Mouse (Mus musculus) embryonic facial prominence, embryonic 11.5 days (tissue): ENCODE results near the gene Amotl2. TPM values are rescaled to one million over a fixed set of nuclear protein-coding genes. Genes with fewer than 3 reads are reported as not detected.
"Not testable (repeated sequence)": the region's sequence is repeated elsewhere in the genome, so short reads cannot be mapped to it uniquely, and the experiment has no call there.

Experiments
- ATAC-seq: fragments of 200-750 bp; cut with Nextera tagmentation; replicated peaks from 2 replicates; pipeline ENCODE4 v1.8.0; 2017; ENCODE audit warnings: low read depth; ENCODE audit not compliant: insufficient number of reproducible peaks, low FRiP score, low TSS enrichment
- DNase-seq: peaks from one replicate; pipeline ENCODE4 v3.0.0-alpha.2; 2015; ENCODE audit warnings: low spot score
- H3K27ac ChIP-seq: fragments of 300-500 bp; sonication (generic); replicated peaks from 2 replicates; pipeline ENCODE4 v1.5.1; 2014; ENCODE audit warnings: mild to moderate bottlenecking, low read depth, low read length, control low read depth
- H3K27me3 ChIP-seq: fragments of 300-500 bp; sonication (generic); 2 replicates; pipeline ENCODE4 v1.6.1; 2014; ENCODE audit warnings: mild to moderate bottlenecking, low read length, moderate library complexity, mixed read lengths; ENCODE audit not compliant: control insufficient read depth, insufficient read depth
- H3K36me3 ChIP-seq: fragments of 300-500 bp; sonication (generic); replicated peaks from 2 replicates; pipeline ENCODE4 v1.6.1; 2014; ENCODE audit warnings: low read depth, mild to moderate bottlenecking, low read length, moderate library complexity, mixed read lengths; ENCODE audit not compliant: control insufficient read depth, insufficient read depth
- H3K4me1 ChIP-seq: fragments of 300-500 bp; sonication (generic); 2 replicates; pipeline ENCODE4 v1.6.1; 2014; ENCODE audit warnings: low read length, mixed read lengths; ENCODE audit not compliant: control insufficient read depth, insufficient read depth
- H3K4me2 ChIP-seq: fragments of 300-500 bp; sonication (generic); 2 replicates; pipeline ENCODE4 v1.6.1; 2014; ENCODE audit warnings: low read depth, mild to moderate bottlenecking, control low read depth, low read length, moderate library complexity
- H3K4me3 ChIP-seq: fragments of 300-500 bp; sonication (generic); 2 replicates; pipeline ENCODE4 v1.5.1; 2014; ENCODE audit warnings: low read depth, low read length, control low read depth
- H3K9ac ChIP-seq: fragments of 300-500 bp; sonication (generic); replicated peaks from 2 replicates; pipeline ENCODE4 v1.6.1; 2014; ENCODE audit warnings: mild to moderate bottlenecking, control low read depth, low read length
- H3K9me3 ChIP-seq: fragments of 300-500 bp; sonication (generic); replicated peaks from 2 replicates; pipeline ENCODE4 v1.6.1; 2016; ENCODE audit warnings: mild to moderate bottlenecking, low read length, inconsistent platforms, mixed read lengths; ENCODE audit not compliant: control insufficient read depth
- WGBS: fragments of 180-500 bp; shearing (Covaris S2); extraction: QIAGEN DNeasy Blood & Tissue Kit; methylation state at CpG from one replicate; pipeline ENCODE4 v1.1.7; 2014; 5-methylcytosine and 5-hydroxymethylcytosine counted together
- polyA plus RNA-seq: library from polyadenylated mRNA; unstranded; fragments of >200 nt; fragmentation: Nextera tagmentation; extraction: Ambion mirVana; gene quantifications from 2 replicates; pipeline ENCODE4 v1.2.1, GENCODE M21; 2014

The Amotl2 gene
- polyA plus RNA-seq, 1 experiment from 2014 or later, result 36.0 TPM

DNA sequence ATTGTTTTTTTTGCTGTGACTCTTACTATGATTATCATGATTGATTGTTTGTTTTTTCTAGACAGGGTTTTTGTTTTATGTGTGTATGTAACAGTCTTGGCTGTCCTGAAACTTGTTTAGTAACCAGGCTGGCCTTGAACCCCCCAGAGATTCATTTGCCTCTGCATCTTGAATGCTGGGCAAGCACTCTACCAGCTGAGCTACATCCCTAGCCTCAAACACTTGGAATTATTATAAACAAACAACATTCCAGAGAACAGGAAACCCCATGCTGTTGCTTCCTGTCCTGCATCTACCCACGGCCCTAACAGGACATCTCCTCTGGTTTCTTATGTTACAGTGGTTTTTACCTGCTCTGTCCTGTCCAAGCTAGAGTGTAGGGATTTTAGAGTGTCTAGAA, 42.4 kb downstream of the Amotl2 start:
- ATAC-seq (no peak), DNase-seq (no peak)
- no peaks in the 10 kb centered on the region for H3K27me3 ChIP-seq
- H3K4me3 ChIP-seq, result no peak overlapping the region
- no peaks in the 10 kb centered on the region for H3K4me1 ChIP-seq
- no peak overlapping the region for H3K9ac ChIP-seq
- H3K9me3 ChIP-seq, result no peaks in the 10 kb centered on the region
- no peak overlapping the region for H3K4me2 ChIP-seq
- no peaks in the 10 kb centered on the region for H3K36me3 ChIP-seq
- WGBS, result 31% methylated on average over 1 of the region's 1 CpGs
- no peak overlapping the region for H3K27ac ChIP-seq

DNA sequence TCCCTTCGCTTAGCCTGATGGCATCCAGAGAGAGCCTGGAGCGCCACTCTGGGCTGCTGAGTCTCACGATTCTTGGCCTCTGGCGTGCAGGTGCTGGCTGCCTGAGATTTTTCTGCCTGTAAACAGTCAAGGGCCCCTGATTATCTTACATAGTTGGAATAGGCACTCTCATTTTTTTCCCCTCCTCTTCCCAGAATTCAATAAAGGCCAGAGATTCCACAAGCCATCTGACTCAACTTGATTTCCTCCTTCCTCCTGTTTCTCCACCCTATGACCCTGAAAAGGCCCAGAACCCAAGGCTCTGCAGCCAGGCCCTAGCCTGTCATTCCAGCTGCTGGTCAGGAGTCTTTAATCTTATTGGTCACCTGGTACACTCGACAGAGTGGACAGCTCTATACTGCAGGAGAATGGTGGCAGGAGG, 43.1 kb downstream of the Amotl2 start:
- DNase-seq, result no peak
- no peak overlapping the region for H3K27ac ChIP-seq

GRCm38 (mm10) chr9:102761599-102761998, 45.1 kb downstream of the Amotl2 start:
- Histone ChIP-seq H3K27ac (no peak overlapping the region), H3K9me3 (no peaks in the 10 kb centered on the region), H3K4me1 (no peaks in the 10 kb centered on the region), H3K4me2 (no peak overlapping the region), H3K9ac (no peak overlapping the region), H3K36me3 (no peaks in the 10 kb centered on the region), H3K4me3 (no peak overlapping the region), H3K27me3 (no peaks in the 10 kb centered on the region)
- 91% methylated on average over 7 of the region's 7 CpGs for WGBS
- DNase-seq, result no peak
- ATAC-seq, result no peak

More for the DNA sequence above, 43.1 kb downstream of the Amotl2 start:
- H3K4me3 ChIP-seq, result no peak overlapping the region
- H3K4me1 ChIP-seq, result no peaks in the 10 kb centered on the region
- ATAC-seq, result no peak
- H3K9ac ChIP-seq, result no peak overlapping the region
- no peaks in the 10 kb centered on the region for H3K36me3 ChIP-seq
- WGBS, result 53% methylated on average over 5 of the region's 5 CpGs
- no peaks in the 10 kb centered on the region for H3K27me3 ChIP-seq
- H3K4me2 ChIP-seq, result no peak overlapping the region
- no peaks in the 10 kb centered on the region for H3K9me3 ChIP-seq

GRCm38 (mm10) chr9:102762836-102763235, 46.4 kb downstream of the Amotl2 start:
- no peak for DNase-seq
- Histone ChIP-seq H3K27me3 (no peaks in the 10 kb centered on the region), H3K9ac (no peak overlapping the region), H3K27ac (no peak overlapping the region), H3K36me3 (no peaks in the 10 kb centered on the region), H3K9me3 (no peaks in the 10 kb centered on the region), H3K4me1 (no peaks in the 10 kb centered on the region), H3K4me3 (no peak overlapping the region), H3K4me2 (no peak overlapping the region)
- 75% methylated on average over 3 of the region's 3 CpGs for WGBS
- no peak for ATAC-seq

- H3K4me3 ChIP-seq, result no peak overlapping the region
- DNase-seq, result no peak
- no peaks in the 10 kb centered on the region for H3K9me3 ChIP-seq
- WGBS, result 53% methylated on average over 8 of the region's 8 CpGs
- no peak overlapping the region for H3K27ac ChIP-seq
- H3K27me3 ChIP-seq, result no peaks in the 10 kb centered on the region
- H3K4me1 ChIP-seq, result no peaks in the 10 kb centered on the region
- H3K9ac ChIP-seq, result no peak overlapping the region
- ATAC-seq, result no peak
- H3K36me3 ChIP-seq, result no peaks in the 10 kb centered on the region
- H3K4me2 ChIP-seq, result no peak overlapping the region
Measured at GRCm38 (mm10) chr9:102763520-102763919, 47.0 kb downstream of the Amotl2 start.

GRCm38 (mm10) chr9:102764540-102764939, 48.1 kb downstream of the Amotl2 start:
- ATAC-seq, result not testable (repeated sequence)
- WGBS, result 88% methylated on average over 2 of the region's 2 CpGs

GRCm38 (mm10) chr9:102766741-102767140, 50.3 kb downstream of the Amotl2 start:
- Histone ChIP-seq H3K9ac (no peak overlapping the region), H3K36me3 (no peaks in the 10 kb centered on the region), H3K4me3 (no peak overlapping the region), H3K9me3 (no peaks in the 10 kb centered on the region), H3K4me1 (no peaks in the 10 kb centered on the region), H3K27me3 (no peaks in the 10 kb centered on the region), H3K27ac (no peak overlapping the region), H3K4me2 (no peak overlapping the region)
- WGBS, result 83% methylated on average over 3 of the region's 3 CpGs
- ATAC-seq (no peak), DNase-seq (no peak)

More at GRCm38 (mm10) chr9:102764540-102764939, 48.1 kb downstream of the Amotl2 start:
- not testable (repeated sequence) for H3K9me3 ChIP-seq, H3K27ac ChIP-seq, H3K4me1 ChIP-seq, H3K4me3 ChIP-seq, H3K4me2 ChIP-seq, DNase-seq, H3K27me3 ChIP-seq, H3K9ac ChIP-seq, H3K36me3 ChIP-seq

DNA sequence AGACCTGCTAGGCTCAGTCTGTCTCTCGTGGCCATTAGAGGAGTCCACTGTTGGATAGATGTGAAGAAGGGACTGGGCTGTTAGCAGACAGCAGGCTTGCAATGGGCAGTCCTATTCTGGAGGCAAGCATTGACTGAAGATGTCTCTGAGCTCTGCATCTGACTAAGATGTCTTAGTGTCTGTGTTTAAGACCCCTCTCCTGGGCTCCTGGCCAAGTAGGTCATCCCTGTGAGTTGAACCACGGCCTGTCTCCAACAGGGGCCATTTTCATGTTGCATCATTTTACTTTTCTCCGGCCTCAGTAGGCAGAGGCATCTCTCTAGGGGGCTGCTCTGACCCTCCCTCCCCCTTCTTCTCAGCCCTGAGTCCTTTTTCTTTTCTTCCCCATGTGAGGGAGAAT, 52.8 kb downstream of the Amotl2 start:
- Histone ChIP-seq H3K4me2 (no peak overlapping the region), H3K4me3 (no peak overlapping the region), H3K9ac (no peak overlapping the region), H3K27ac (no peak overlapping the region), H3K36me3 (no peaks in the 10 kb centered on the region), H3K4me1 (no peaks in the 10 kb centered on the region), H3K27me3 (no peaks in the 10 kb centered on the region), H3K9me3 (no peaks in the 10 kb centered on the region)
- WGBS, result 86% methylated on average over 3 of the region's 3 CpGs
- ATAC-seq (no peak), DNase-seq (no peak)
